Mouse (Mus musculus) testis, postnatal 14 days (tissue): Measurements from ENCODE around the gene Adgre5.

Experiments used
- DNase-seq: peaks from one replicate; pipeline ENCODE4 v3.0.0; 2021; ENCODE audit warnings: low spot score

Adgre5 gene

GRCm38 (mm10) chr8:83740976-83741741 is at the start of gene Adgre5:
Gene Adgre5 (minus strand): TSS chr8:83741326.
- peak; percentile 44 for DNase-seq

- DNase-seq: no peak
These were observed 48.7 kb upstream of the Adgre5 start for GRCm38 (mm10) chr8:83789826-83790225.

- DNase-seq: no peak
These were observed 43.9 kb upstream of the Adgre5 start for GRCm38 (mm10) chr8:83785046-83785445.

GRCm38 (mm10) chr8:83782832-83783558 is 41.9 kb upstream of the Adgre5 start:
- peak; percentile 74 for DNase-seq

GRCm38 (mm10) chr8:83779610-83780009 is 38.5 kb upstream of the Adgre5 start:
- DNase-seq: no peak

- peak; percentile 38 for DNase-seq
These were observed 36.9 kb upstream of the Adgre5 start for GRCm38 (mm10) chr8:83778051-83778450.

GRCm38 (mm10) chr8:83776632-83777031 is 35.5 kb upstream of the Adgre5 start:
- DNase-seq: no peak

GRCm38 (mm10) chr8:83774221-83774620 is 33.1 kb upstream of the Adgre5 start:
- no peak for DNase-seq

- DNase-seq: no peak
These were observed 32.3 kb upstream of the Adgre5 start for GRCm38 (mm10) chr8:83773452-83773846.

- DNase-seq: peak; percentile 42
These were observed 31.8 kb upstream of the Adgre5 start for GRCm38 (mm10) chr8:83772701-83773451.

GRCm38 (mm10) chr8:83771791-83772190 is 30.7 kb upstream of the Adgre5 start:
- no peak for DNase-seq

- no peak for DNase-seq
These were observed 29.5 kb upstream of the Adgre5 start for GRCm38 (mm10) chr8:83770669-83771068.

GRCm38 (mm10) chr8:83769720-83770119 is 28.6 kb upstream of the Adgre5 start:
- DNase-seq: no peak

GRCm38 (mm10) chr8:83768526-83768925 is 27.4 kb upstream of the Adgre5 start:
- DNase-seq: no peak

- DNase-seq: no peak
These were observed 26.3 kb upstream of the Adgre5 start for GRCm38 (mm10) chr8:83767442-83767841.

GRCm38 (mm10) chr8:83765663-83766062 is 24.5 kb upstream of the Adgre5 start:
- no peak for DNase-seq

GRCm38 (mm10) chr8:83764717-83765116 is 23.6 kb upstream of the Adgre5 start:
- DNase-seq: no peak

GRCm38 (mm10) chr8:83764116-83764515 is 23.0 kb upstream of the Adgre5 start:
- no peak for DNase-seq

GRCm38 (mm10) chr8:83759231-83759759 is 18.2 kb upstream of the Adgre5 start:
- DNase-seq: no peak

GRCm38 (mm10) chr8:83758298-83758697 is 17.2 kb upstream of the Adgre5 start:
- no peak for DNase-seq

GRCm38 (mm10) chr8:83757084-83757607 is 16.0 kb upstream of the Adgre5 start:
- DNase-seq: no peak

GRCm38 (mm10) chr8:83756273-83756672 is 15.1 kb upstream of the Adgre5 start:
- no peak for DNase-seq
